Mouse (Mus musculus): ENCODE results near the gene Nxnl1. TPM values are rescaled to one million over a fixed set of nuclear protein-coding genes. Genes with fewer than 3 reads are reported as not detected.

Nxnl1 gene
- total and polyA plus RNA-seq, 2 experiments from 2014 or later: not detected

- DNase-seq (ENCODE audit: low spot score) (no peak), ATAC-seq (peak; percentile 15)
- H3K4me2 ChIP-seq (ENCODE audit: low read depth, low read length): peak overlapping the region; percentile 45
- no peaks in the 10 kb centered on the region for H3K4me1 ChIP-seq (ENCODE audit: insufficient read depth, low read length)
- H3K27me3 ChIP-seq (ENCODE audit: insufficient read depth, low read length): peaks cover 22% of the 10 kb centered on the region
- H3K4me3 ChIP-seq (ENCODE audit: low read length): peak overlapping the region; percentile 27
- TF ChIP-seq CTCF (IDR thresholded peaks at IDR 0.05; ENCODE audit: low read depth): no peak
- H3K36me3 ChIP-seq (ENCODE audit: insufficient read depth, low read length): no peaks in the 10 kb centered on the region
- 5% methylated on average over 59 of the region's 65 CpGs for WGBS
- no peaks in the 10 kb centered on the region for H3K9me3 ChIP-seq (ENCODE audit: low read length)
- H3K27ac ChIP-seq: peak overlapping the region; percentile 57; the same call in 1 of the 2 replicates
- H3K9ac ChIP-seq (replicated peaks; ENCODE audit: low read length): 0 out of 2 replicates have a peak overlapping the region, but pooled peaks have one; percentile 35
These were observed 35.7 kb upstream of the Nxnl1 start for GRCm38 (mm10) chr8:71601939-71602665.

GRCm38 (mm10) chr8:71598841-71599240 lies 32.4 kb upstream of the Nxnl1 start:
- TF ChIP-seq CTCF (IDR thresholded peaks at IDR 0.05; ENCODE audit: low read depth): no peak
- no peaks in the 10 kb centered on the region for H3K36me3 ChIP-seq (ENCODE audit: insufficient read depth, low read length)
- DNase-seq (ENCODE audit: low spot score) (no peak), ATAC-seq (no peak)
- no peak overlapping the region for H3K4me3 ChIP-seq (ENCODE audit: low read length)
- 81% methylated on average over 5 of the region's 5 CpGs for WGBS
- H3K4me1 ChIP-seq (ENCODE audit: insufficient read depth, low read length): peaks cover 4% of the 10 kb centered on the region; the same call in 1 of the 2 replicates
- no peak overlapping the region for H3K9ac ChIP-seq (replicated peaks; ENCODE audit: low read length)
- H3K4me2 ChIP-seq (ENCODE audit: low read depth, low read length): no peak overlapping the region
- H3K27ac ChIP-seq: no peak overlapping the region
- H3K9me3 ChIP-seq (ENCODE audit: low read length): no peaks in the 10 kb centered on the region
- peaks cover 22% of the 10 kb centered on the region for H3K27me3 ChIP-seq (ENCODE audit: insufficient read depth, low read length)

GRCm38 (mm10) chr8:71598375-71598774 lies 32.0 kb upstream of the Nxnl1 start:
- peaks cover 4% of the 10 kb centered on the region for H3K4me1 ChIP-seq (ENCODE audit: insufficient read depth, low read length)
- ATAC-seq: no peak
- peaks cover 19% of the 10 kb centered on the region for H3K27me3 ChIP-seq (ENCODE audit: insufficient read depth, low read length)
- H3K9me3 ChIP-seq (ENCODE audit: low read length): no peaks in the 10 kb centered on the region
- no peak overlapping the region for H3K4me2 ChIP-seq (ENCODE audit: low read depth, low read length)
- no peak for TF ChIP-seq CTCF (IDR thresholded peaks at IDR 0.05; ENCODE audit: low read depth)
- H3K4me3 ChIP-seq (ENCODE audit: low read length): no peak overlapping the region
- no peaks in the 10 kb centered on the region for H3K36me3 ChIP-seq (ENCODE audit: insufficient read depth, low read length)
- no peak overlapping the region for H3K27ac ChIP-seq
- no peak for DNase-seq (ENCODE audit: low spot score)
- no peak overlapping the region for H3K9ac ChIP-seq (replicated peaks; ENCODE audit: low read length)

GRCm38 (mm10) chr8:71597451-71597850 lies 31.1 kb upstream of the Nxnl1 start, which contains the start of gene Fam129c:
Gene Fam129c, plus strand, starts transcription at chr8:71597648.
- DNase-seq (ENCODE audit: low spot score) (no peak), ATAC-seq (no peak)
- no peak within 1 kb of the TSS for H3K27ac ChIP-seq
- H3K4me3 ChIP-seq (ENCODE audit: low read length): no peak within 1 kb of the TSS
- WGBS: 60% methylated on average over 3 of the region's 3 CpGs
- H3K4me1 ChIP-seq (ENCODE audit: insufficient read depth, low read length): peaks cover 11% of the 10 kb centered on the region
- H3K9ac ChIP-seq (replicated peaks; ENCODE audit: low read length): no peak within 1 kb of the TSS
- peaks cover 9% of the 10 kb centered on the region for H3K27me3 ChIP-seq (ENCODE audit: insufficient read depth, low read length)
- H3K9me3 ChIP-seq (ENCODE audit: low read length): no peaks in the 10 kb centered on the region
- no peaks in the 10 kb centered on the region for H3K36me3 ChIP-seq (ENCODE audit: insufficient read depth, low read length)
- no peak for TF ChIP-seq CTCF (IDR thresholded peaks at IDR 0.05; ENCODE audit: low read depth)
- no peak within 1 kb of the TSS for H3K4me2 ChIP-seq (ENCODE audit: low read depth, low read length)

GRCm38 (mm10) chr8:71596798-71597197 lies 30.4 kb upstream of the Nxnl1 start:
- Histone ChIP-seq H3K27ac (no peak overlapping the region), H3K27me3 (ENCODE audit: insufficient read depth, low read length) (peaks cover 4% of the 10 kb centered on the region; the same call in 1 of the 2 replicates), H3K4me2 (ENCODE audit: low read depth, low read length) (no peak overlapping the region), H3K36me3 (ENCODE audit: insufficient read depth, low read length) (no peaks in the 10 kb centered on the region), H3K9ac (replicated peaks; ENCODE audit: low read length) (no peak overlapping the region), H3K4me3 (ENCODE audit: low read length) (no peak overlapping the region), H3K4me1 (ENCODE audit: insufficient read depth, low read length) (peaks cover 11% of the 10 kb centered on the region), H3K9me3 (ENCODE audit: low read length) (no peaks in the 10 kb centered on the region)
- TF ChIP-seq CTCF (IDR thresholded peaks at IDR 0.05; ENCODE audit: low read depth): no peak
- ATAC-seq (no peak), DNase-seq (ENCODE audit: low spot score) (no peak)
- WGBS: 82% methylated on average over 4 of the region's 4 CpGs

GRCm38 (mm10) chr8:71596384-71596783 lies 30.0 kb upstream of the Nxnl1 start:
- Histone ChIP-seq H3K4me2 (ENCODE audit: low read depth, low read length) (peak overlapping the region; percentile 25; the same call in 1 of the 2 replicates), H3K27ac (no peak overlapping the region), H3K27me3 (ENCODE audit: insufficient read depth, low read length) (peaks cover 4% of the 10 kb centered on the region; the same call in 1 of the 2 replicates), H3K4me3 (ENCODE audit: low read length) (no peak overlapping the region), H3K9ac (replicated peaks; ENCODE audit: low read length) (no peak overlapping the region), H3K4me1 (ENCODE audit: insufficient read depth, low read length) (peaks cover 11% of the 10 kb centered on the region), H3K9me3 (ENCODE audit: low read length) (no peaks in the 10 kb centered on the region), H3K36me3 (ENCODE audit: insufficient read depth, low read length) (no peaks in the 10 kb centered on the region)
- ATAC-seq: no peak
- WGBS: 63% methylated on average over 6 of the region's 6 CpGs
- no peak for DNase-seq (ENCODE audit: low spot score)
- TF ChIP-seq CTCF (IDR thresholded peaks at IDR 0.05; ENCODE audit: low read depth): no peak

GRCm38 (mm10) chr8:71595862-71596261 lies 29.5 kb upstream of the Nxnl1 start:
- 8% methylated on average over 27 of the region's 27 CpGs for WGBS
- H3K4me1 ChIP-seq (ENCODE audit: insufficient read depth, low read length): peaks cover 11% of the 10 kb centered on the region
- peak; percentile 50 for ATAC-seq

More at GRCm38 (mm10) chr8:71595862-71596261, 29.5 kb upstream of the Nxnl1 start:
- peak overlapping the region; percentile 25 for H3K4me2 ChIP-seq (ENCODE audit: low read depth, low read length)
- H3K36me3 ChIP-seq (ENCODE audit: insufficient read depth, low read length): no peaks in the 10 kb centered on the region
- peak; percentile 91 for DNase-seq (ENCODE audit: low spot score)
- no peak overlapping the region for H3K4me3 ChIP-seq (ENCODE audit: low read length)
- no peak overlapping the region for H3K27ac ChIP-seq
- peak; percentile 100 for TF ChIP-seq CTCF (IDR thresholded peaks at IDR 0.05; ENCODE audit: low read depth)
- H3K27me3 ChIP-seq (ENCODE audit: insufficient read depth, low read length): peaks cover 4% of the 10 kb centered on the region; the same call in 1 of the 2 replicates
- H3K9ac ChIP-seq (replicated peaks; ENCODE audit: low read length): 0 out of 2 replicates have a peak overlapping the region, but pooled peaks have one; percentile 21
- no peaks in the 10 kb centered on the region for H3K9me3 ChIP-seq (ENCODE audit: low read length)

All from hindbrain, postnatal 0 days (tissue).